Mouse (Mus musculus) liver, adult 10 weeks (tissue): ENCODE results near the gene Casp1. TPM values are rescaled to one million over a fixed set of nuclear protein-coding genes. Genes with fewer than 3 reads are reported as not detected.

Source experiments
- polyA plus RNA-seq: library from polyadenylated mRNA; stranded (reverse); fragments of 350-450 nt; fragmentation: Illumina TruSeq; extraction: RNeasy Lipid Tissue Mini Kit (QIAGEN cat#74804); gene quantifications from one replicate; pipeline ENCODE4 v1.2.3, GENCODE M21; 2014; ENCODE audit warnings: low read depth, low replicate concordance

Casp1 gene
- 6.4 TPM for polyA plus RNA-seq

GRCm38 (mm10) chr9:5298329-5299131, at the start of gene Casp1:
Casp1 (plus strand) TSS chr9:5298517.

GRCm38 (mm10) chr9:5308561-5308960, 10.2 kb downstream of the Casp1 start, which contains the start of gene Casp4:
Casp4 (plus strand) TSS chr9:5308828.

GRCm38 (mm10) chr9:5345291-5345898, 47.1 kb downstream of the Casp1 start, which contains the start of gene Casp12:
Casp12 (plus strand) TSS chr9:5345430.

Other genes starting within 250 kb of the Casp1 start
- gene Casp4, start 10.3 kb downstream of the Casp1 start, polyA plus RNA-seq = 5.6 TPM
- 5.0 TPM for gene Casp12, start 46.9 kb downstream of the Casp1 start, polyA plus RNA-seq